Mouse (Mus musculus) embryonic facial prominence, embryonic 14.5 days (tissue): ENCODE results near the gene Nbea. TPM values are rescaled to one million over a fixed set of nuclear protein-coding genes. Genes with fewer than 3 reads are reported as not detected.

Experiments used
- ATAC-seq: fragments of 200-750 bp; cut with Nextera tagmentation; 2 replicates; pipeline ENCODE4 v1.8.0; 2017; ENCODE audit warnings: low read depth, moderate number of reproducible peaks, moderate TSS enrichment
- DNase-seq: peaks from one replicate; pipeline ENCODE4 v3.0.0-alpha.2; 2015; ENCODE audit warnings: low spot score
- H3K27ac ChIP-seq: fragments of 300-500 bp; sonication (generic); replicated peaks from 2 replicates; pipeline ENCODE4 v1.5.1; 2014; ENCODE audit warnings: low read depth, mild to moderate bottlenecking, low read length, moderate library complexity
- H3K27me3 ChIP-seq: fragments of 300-500 bp; sonication (generic); replicated peaks from 2 replicates; pipeline ENCODE4 v1.6.1; 2014; ENCODE audit warnings: low read length; ENCODE audit not compliant: control insufficient read depth, insufficient read depth
- H3K36me3 ChIP-seq: fragments of 300-500 bp; sonication (generic); 2 replicates; pipeline ENCODE4 v1.6.1; 2014; ENCODE audit warnings: low read length, mixed read lengths; ENCODE audit not compliant: control insufficient read depth, insufficient read depth
- H3K4me1 ChIP-seq: fragments of 300-500 bp; sonication (generic); 2 replicates; pipeline ENCODE4 v1.6.1; 2014; ENCODE audit warnings: antibody characterized with exemption, low read length; ENCODE audit not compliant: control insufficient read depth, insufficient read depth
- H3K4me2 ChIP-seq: fragments of 300-500 bp; sonication (generic); 2 replicates; pipeline ENCODE4 v1.6.1; 2014; ENCODE audit warnings: low read depth, mild to moderate bottlenecking, low read length, moderate library complexity, mixed read lengths
- H3K4me3 ChIP-seq: fragments of 300-500 bp; sonication (generic); 2 replicates; pipeline ENCODE4 v1.5.1; 2014; ENCODE audit warnings: low read depth, mild to moderate bottlenecking, low read length
- H3K9ac ChIP-seq: fragments of 300-500 bp; sonication (generic); 2 replicates; pipeline ENCODE4 v1.6.1; 2014; ENCODE audit warnings: low read depth, mild to moderate bottlenecking, low read length, moderate library complexity, mixed read lengths
- H3K9me3 ChIP-seq: fragments of 300-500 bp; sonication (generic); 2 replicates; pipeline ENCODE4 v1.6.1; 2016; ENCODE audit warnings: low read length; ENCODE audit not compliant: control insufficient read depth
- WGBS: fragments of 180-500 bp; shearing (Covaris S2); extraction: QIAGEN DNeasy Blood & Tissue Kit; methylation state at CpG from one replicate; pipeline ENCODE4 v1.1.7; 2014; 5-methylcytosine and 5-hydroxymethylcytosine counted together
- polyA plus RNA-seq: library from polyadenylated mRNA; unstranded; fragments of >200 nt; fragmentation: Nextera tagmentation; extraction: Ambion mirVana; gene quantifications from 2 replicates; pipeline ENCODE4 v1.2.1, GENCODE M21; 2014

The Nbea gene
- polyA plus RNA-seq, 1 experiment from 2014 or later = 17.9 TPM

DNA sequence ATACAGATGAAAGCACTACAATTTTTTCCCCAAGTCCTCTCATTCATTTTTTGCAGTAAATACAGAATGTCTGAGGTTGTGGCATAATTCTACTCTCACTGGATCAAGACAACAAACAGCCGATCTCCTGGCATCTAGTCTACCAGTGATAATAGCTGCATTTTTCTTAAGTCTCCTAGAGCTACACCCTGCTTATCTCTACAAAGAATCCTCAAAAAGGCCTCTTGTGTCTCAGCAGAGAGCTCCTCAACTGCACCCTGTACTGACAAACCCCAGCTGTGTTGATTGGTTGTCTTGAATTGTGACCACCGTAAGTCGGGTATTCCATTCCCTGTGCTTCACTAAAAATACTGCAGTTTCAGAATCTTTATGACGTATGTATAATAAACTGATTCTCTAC is 118.3 kb downstream of the Nbea start:
- Histone ChIP-seq H3K4me2 (no peak overlapping the region), H3K4me3 (no peak overlapping the region), H3K36me3 (no peaks in the 10 kb centered on the region), H3K4me1 (no peaks in the 10 kb centered on the region), H3K9me3 (no peaks in the 10 kb centered on the region), H3K9ac (no peak overlapping the region), H3K27ac (no peak overlapping the region), H3K27me3 (no peaks in the 10 kb centered on the region)
- ATAC-seq (no peak), DNase-seq (no peak)
- 79% methylated on average over 4 of the region's 4 CpGs for WGBS

DNA sequence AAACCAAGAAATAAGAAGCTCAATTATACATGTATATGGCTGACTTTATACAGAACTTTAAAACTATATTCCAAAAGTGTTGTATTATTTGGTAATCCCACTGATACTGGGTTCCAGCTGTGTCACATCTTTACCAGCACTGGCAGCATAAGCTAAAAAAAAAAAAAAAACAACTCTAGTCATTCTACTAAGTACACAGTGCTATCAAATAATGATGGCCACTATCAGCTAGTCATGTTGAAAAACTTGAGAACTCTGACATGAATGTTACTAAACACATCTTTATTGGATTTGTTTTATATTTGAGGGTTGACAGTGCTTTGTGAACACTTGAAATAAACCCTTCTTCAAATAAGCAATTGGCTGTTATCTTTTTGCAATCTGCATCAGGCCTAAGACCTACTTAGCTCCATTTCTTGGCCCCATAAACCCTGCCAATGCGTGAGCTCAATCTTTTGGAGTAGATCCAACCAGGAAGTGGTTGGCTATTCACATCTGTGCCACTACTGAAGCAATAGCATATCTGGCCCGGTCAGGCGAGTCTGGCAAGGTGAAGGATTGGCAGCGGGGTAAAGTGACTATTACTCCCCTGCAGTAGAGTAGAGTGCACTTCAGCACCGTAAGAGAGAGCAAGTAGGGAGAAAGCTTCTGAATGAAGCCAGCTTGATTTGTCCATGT is 137.7 kb downstream of the Nbea start:
- H3K27me3 ChIP-seq = no peaks in the 10 kb centered on the region
- H3K4me3 ChIP-seq = no peak overlapping the region
- no peak overlapping the region for H3K4me2 ChIP-seq
- no peaks in the 10 kb centered on the region for H3K4me1 ChIP-seq
- H3K27ac ChIP-seq = no peak overlapping the region
- DNase-seq = peak; percentile 43
- no peak overlapping the region for H3K9ac ChIP-seq
- 81% methylated on average over 5 of the region's 5 CpGs for WGBS
- H3K36me3 ChIP-seq = no peaks in the 10 kb centered on the region; the same call in 1 of the 2 replicates
- H3K9me3 ChIP-seq = no peaks in the 10 kb centered on the region
- ATAC-seq = no peak

DNA sequence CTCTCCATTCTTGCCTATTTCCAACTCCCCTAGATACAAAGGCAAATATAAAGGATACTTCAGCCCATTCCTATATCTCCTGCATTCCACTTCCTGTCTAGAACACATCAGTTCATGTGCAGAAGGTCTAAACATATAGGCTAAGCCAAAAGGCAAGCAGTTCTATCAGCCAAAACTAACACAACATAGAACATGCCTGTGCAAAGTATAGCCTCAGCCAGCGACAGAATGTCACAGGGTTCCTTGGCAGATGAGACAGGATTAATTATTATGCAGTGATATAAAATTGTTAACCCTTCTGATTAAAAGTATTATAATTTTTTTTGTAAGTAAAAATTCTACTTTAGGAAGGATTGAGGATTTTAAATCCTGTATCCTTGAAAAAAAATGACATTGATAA is 140.4 kb downstream of the Nbea start:
- 74% methylated on average over 1 of the region's 1 CpGs for WGBS
- no peaks in the 10 kb centered on the region for H3K27me3 ChIP-seq
- H3K4me3 ChIP-seq = no peak overlapping the region
- no peak overlapping the region for H3K27ac ChIP-seq
- DNase-seq (no peak), ATAC-seq (no peak)
- H3K36me3 ChIP-seq = no peaks in the 10 kb centered on the region; the same call in 1 of the 2 replicates
- no peak overlapping the region for H3K4me2 ChIP-seq
- no peaks in the 10 kb centered on the region for H3K9me3 ChIP-seq
- no peaks in the 10 kb centered on the region for H3K4me1 ChIP-seq
- H3K9ac ChIP-seq = no peak overlapping the region

DNA sequence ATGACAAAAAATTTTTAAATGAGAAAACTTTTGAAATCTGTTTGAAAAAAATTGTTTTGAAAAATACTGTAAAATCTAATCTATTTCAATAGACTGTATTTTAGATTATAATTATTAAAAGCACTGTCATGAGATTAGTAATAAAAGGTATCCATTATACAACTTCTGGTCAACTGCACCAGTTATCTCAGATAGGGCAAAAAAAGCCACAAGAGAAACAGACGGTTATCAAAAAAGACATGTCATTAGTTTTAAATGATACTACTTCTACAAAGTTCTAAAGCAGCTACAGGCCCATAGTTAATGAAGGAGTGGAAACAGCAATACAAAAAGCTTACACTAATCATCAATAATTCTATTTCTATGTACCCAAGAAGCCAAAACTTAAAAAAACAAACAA is 144.0 kb downstream of the Nbea start:
- no peaks in the 10 kb centered on the region for H3K27me3 ChIP-seq
- H3K27ac ChIP-seq = no peak overlapping the region
- 88% methylated on average over 1 of the region's 1 CpGs for WGBS
- no peaks in the 10 kb centered on the region for H3K36me3 ChIP-seq
- no peaks in the 10 kb centered on the region for H3K4me1 ChIP-seq
- no peak overlapping the region for H3K4me2 ChIP-seq
- no peak overlapping the region for H3K9ac ChIP-seq
- H3K9me3 ChIP-seq = no peaks in the 10 kb centered on the region
- ATAC-seq (no peak), DNase-seq (no peak)
- H3K4me3 ChIP-seq = no peak overlapping the region

DNA sequence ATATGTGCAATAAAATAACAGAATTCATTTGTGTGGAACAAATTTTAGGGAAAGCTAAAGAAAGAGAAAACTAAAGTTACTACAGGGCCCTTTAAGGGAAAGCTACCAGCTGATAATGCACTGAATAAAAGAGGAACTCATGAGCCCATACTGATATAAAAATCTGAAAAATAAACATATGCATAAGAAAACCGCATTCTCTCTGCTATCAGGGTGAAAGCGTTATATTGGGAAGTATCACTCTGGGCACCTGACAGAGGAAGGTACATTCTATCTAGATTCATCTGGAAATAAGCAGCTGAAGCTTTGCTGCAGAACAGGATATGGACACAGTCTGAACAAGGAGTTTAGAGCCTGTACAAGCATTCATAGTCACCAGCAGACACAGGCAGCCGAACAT is 148.9 kb downstream of the Nbea start:
- ATAC-seq = no peak
- Histone ChIP-seq H3K4me3 (no peak overlapping the region), H3K9me3 (no peaks in the 10 kb centered on the region), H3K27me3 (no peaks in the 10 kb centered on the region), H3K4me1 (no peaks in the 10 kb centered on the region), H3K4me2 (no peak overlapping the region), H3K9ac (no peak overlapping the region), H3K27ac (no peak overlapping the region), H3K36me3 (peaks cover 12% of the 10 kb centered on the region)
- 83% methylated on average over 3 of the region's 3 CpGs for WGBS
- DNase-seq = no peak

DNA sequence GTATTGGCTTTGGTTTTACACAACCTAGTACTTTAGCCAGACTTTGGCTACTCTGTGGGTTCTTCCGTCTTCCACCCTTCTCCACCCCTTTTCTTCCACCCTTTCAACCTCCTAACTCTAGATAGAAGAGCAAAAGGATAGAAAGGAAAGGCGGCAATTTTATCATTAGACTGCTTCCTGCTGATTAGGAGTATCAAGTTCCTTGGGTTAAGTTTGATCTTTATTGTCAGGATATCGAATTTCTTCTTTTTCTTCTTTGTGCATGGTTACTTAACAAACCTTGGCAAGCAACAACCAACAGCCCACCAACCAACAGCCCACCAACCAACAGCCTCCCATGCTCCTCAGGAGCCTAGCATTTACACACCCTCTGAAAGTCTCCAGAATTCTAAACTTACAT is 165.0 kb downstream of the Nbea start:
- Histone ChIP-seq H3K4me2 (no peak overlapping the region), H3K9ac (no peak overlapping the region), H3K9me3 (no peaks in the 10 kb centered on the region), H3K36me3 (peaks cover 19% of the 10 kb centered on the region), H3K4me1 (no peaks in the 10 kb centered on the region), H3K27me3 (no peaks in the 10 kb centered on the region), H3K27ac (no peak overlapping the region), H3K4me3 (no peak overlapping the region)
- DNase-seq (no peak), ATAC-seq (peak; percentile 26; the same call in 1 of the 2 replicates)
- 79% methylated on average over 3 of the region's 3 CpGs for WGBS

DNA sequence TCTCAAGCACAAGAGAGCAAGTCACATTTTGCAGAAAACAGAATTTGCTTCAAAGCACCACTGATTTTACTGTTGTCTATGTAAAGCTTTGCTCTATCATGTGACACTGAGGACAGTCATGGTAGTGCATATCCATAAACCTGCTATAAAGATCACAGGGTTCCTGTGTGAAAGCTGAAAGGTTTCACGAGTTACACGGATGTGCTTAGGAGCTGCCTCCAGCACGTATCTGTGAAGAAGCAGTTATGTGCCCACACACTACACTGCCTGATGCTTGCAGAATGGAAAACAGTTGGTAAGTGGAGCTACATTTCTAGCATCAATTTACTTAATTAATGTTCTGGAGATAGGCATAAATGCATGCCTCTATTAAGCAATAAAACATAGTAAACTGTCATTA is 172.4 kb downstream of the Nbea start:
- no peak overlapping the region for H3K4me2 ChIP-seq
- H3K36me3 ChIP-seq = peaks cover 8% of the 10 kb centered on the region; the same call in 1 of the 2 replicates
- no peaks in the 10 kb centered on the region for H3K4me1 ChIP-seq
- H3K9ac ChIP-seq = no peak overlapping the region
- H3K27ac ChIP-seq = no peak overlapping the region
- 77% methylated on average over 3 of the region's 3 CpGs for WGBS
- H3K9me3 ChIP-seq = no peaks in the 10 kb centered on the region
- no peak for DNase-seq
- no peak for ATAC-seq
- no peaks in the 10 kb centered on the region for H3K27me3 ChIP-seq
- no peak overlapping the region for H3K4me3 ChIP-seq

DNA sequence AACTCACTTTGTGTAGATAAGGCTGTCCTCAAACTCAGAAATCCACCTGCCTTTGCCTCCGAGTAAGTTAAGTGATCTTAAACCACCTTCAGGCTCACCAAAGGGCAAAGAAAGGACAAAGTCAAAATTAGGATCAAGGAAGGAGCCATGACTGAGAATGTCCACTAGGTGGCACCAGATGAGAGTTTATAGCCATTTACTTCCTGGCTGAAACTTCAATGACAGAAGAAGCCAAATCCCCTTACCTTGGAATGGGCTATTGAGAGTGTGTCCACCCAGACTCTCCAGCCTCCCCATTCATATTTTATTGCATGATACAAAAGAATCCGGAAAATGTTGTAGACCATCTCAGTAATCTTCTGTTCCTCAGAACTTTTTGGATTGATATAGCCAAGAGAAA is 175.5 kb downstream of the Nbea start:
- Histone ChIP-seq H3K4me3 (no peak overlapping the region), H3K36me3 (peaks cover 24% of the 10 kb centered on the region; the same call in 1 of the 2 replicates), H3K9ac (no peak overlapping the region), H3K4me2 (no peak overlapping the region), H3K4me1 (no peaks in the 10 kb centered on the region), H3K27me3 (no peaks in the 10 kb centered on the region), H3K9me3 (no peaks in the 10 kb centered on the region), H3K27ac (no peak overlapping the region)
- WGBS = 20% methylated on average over 2 of the region's 2 CpGs
- ATAC-seq = no peak
- peak; percentile 57 for DNase-seq

DNA sequence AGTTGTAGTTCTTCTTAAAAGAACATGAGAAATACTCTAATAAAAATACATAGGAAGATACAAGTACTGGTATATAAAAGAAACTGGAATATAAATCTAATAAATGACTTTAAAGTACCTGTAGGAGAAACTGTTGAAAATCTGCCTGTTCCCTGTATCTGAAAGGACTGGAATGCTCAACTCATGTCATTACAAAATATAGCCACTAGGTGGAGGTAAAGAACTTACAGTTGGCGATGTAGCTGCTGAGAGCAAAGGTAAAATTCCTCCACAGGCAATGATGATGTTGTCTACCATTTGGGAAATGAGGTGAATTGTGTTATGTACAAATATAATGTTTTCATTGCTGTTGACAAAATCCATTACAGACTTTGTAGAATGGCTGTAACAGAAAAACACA is 183.2 kb downstream of the Nbea start:
- DNase-seq (peak; percentile 70), ATAC-seq (no peak)
- H3K36me3 ChIP-seq = peaks cover 20% of the 10 kb centered on the region; the same call in 1 of the 2 replicates
- H3K4me2 ChIP-seq = no peak overlapping the region
- H3K9me3 ChIP-seq = no peaks in the 10 kb centered on the region
- 0% methylated on average over 1 of the region's 1 CpGs for WGBS
- no peaks in the 10 kb centered on the region for H3K4me1 ChIP-seq
- H3K27me3 ChIP-seq = no peaks in the 10 kb centered on the region
- no peak overlapping the region for H3K4me3 ChIP-seq
- no peak overlapping the region for H3K9ac ChIP-seq
- no peak overlapping the region for H3K27ac ChIP-seq
